Mouse (Mus musculus): ENCODE measurements around the gene Syt14.

- TF ChIP-seq MAZ (IDR thresholded peaks at IDR 0.05; ENCODE audit: low read depth, low read length) (no peak), CTCF (conservative IDR thresholded peaks at IDR 0.05 in 1 of 2, IDR thresholded peaks at IDR 0.05 in 1 of 2; ENCODE audit: low read depth in 2 of 2, low read length in 2 of 2) (no peak), MAFK (IDR thresholded peaks at IDR 0.05; ENCODE audit: insufficient replicate concordance, low read length) (no peak), ZC3H11A (IDR thresholded peaks at IDR 0.05; ENCODE audit: low read depth, low read length) (no peak), MAX (IDR thresholded peaks at IDR 0.05; ENCODE audit: low read length) (no peak), MXI1 (IDR thresholded peaks at IDR 0.05; ENCODE audit: low read depth, low read length) (no peak), JUND (conservative IDR thresholded peaks at IDR 0.05; ENCODE audit: low read depth, low read length) (no peak), GABPA (IDR thresholded peaks at IDR 0.05; ENCODE audit: insufficient replicate concordance, low read depth, low read length) (no peak), EP300 (IDR thresholded peaks at IDR 0.05; ENCODE audit: low read length) (no peak), MYC (IDR thresholded peaks at IDR 0.05; ENCODE audit: low read depth, low read length) (no peak), POLR2A (IDR thresholded peaks at IDR 0.05; ENCODE audit: low read depth, low read length) (no peak), SIN3A (IDR thresholded peaks at IDR 0.05; ENCODE audit: low read length) (no peak)
Measured at GRCm38 (mm10) chr1:192937956-192938355, 97.6 kb downstream of the Syt14 start.
